Mouse (Mus musculus) thymus, postnatal 0 days (tissue): ENCODE data around the gene Elmo1. TPM values are rescaled to one million over a fixed set of nuclear protein-coding genes. Genes with fewer than 3 reads are reported as not detected.

Source experiments
- DNase-seq: peaks from one replicate; pipeline ENCODE4 v3.0.0-alpha.2; 2015; ENCODE audit warnings: low spot score
- polyA plus RNA-seq: library from polyadenylated mRNA; unstranded; fragments of >200 nt; fragmentation: Nextera tagmentation; extraction: Ambion mirVana; gene quantifications from 2 replicates; pipeline ENCODE4 v1.2.1, GENCODE M21; 2015

Gene Elmo1
- polyA plus RNA-seq, 1 experiment from 2014 or later: 32.3 TPM

DNA sequence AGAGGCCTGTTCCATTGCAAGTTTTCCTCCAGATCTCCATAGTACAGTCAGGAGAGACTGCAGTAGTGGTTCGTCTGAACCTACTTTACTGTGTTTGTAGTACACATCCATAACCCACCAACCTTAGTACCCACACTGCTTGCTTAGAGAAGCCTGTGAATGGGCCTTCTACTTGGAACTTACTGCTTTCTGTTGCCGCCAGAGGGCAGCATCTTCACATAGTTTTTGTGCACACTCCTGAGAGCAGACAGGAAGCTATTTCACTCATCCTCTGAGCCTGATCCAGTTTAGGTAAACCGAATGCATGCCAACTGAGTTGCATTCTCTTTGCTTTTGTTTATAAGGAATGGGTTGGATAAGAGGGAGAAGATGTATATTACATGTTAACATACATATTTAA, 221.2 kb downstream of the Elmo1 start:
- peak; percentile 86 for DNase-seq

DNA sequence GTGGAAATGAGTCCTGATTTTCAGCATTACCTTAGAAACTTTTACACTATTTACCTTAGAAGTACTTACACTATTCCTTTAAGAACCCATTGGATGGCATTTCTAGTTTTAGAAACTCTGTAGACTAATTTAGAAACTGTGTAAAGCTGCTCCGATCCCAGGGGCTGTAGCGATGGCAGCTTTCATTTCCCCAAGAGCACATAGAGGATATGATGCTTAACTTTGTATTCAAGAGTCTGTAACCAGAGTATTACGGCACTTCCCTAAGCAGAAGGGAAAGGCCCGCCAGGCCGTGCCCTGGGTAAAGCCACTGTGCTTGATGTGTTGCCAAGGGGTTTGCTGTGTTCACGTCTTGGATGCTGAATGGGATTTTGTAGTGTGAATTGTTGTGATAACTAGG, 222.9 kb downstream of the Elmo1 start:
- DNase-seq: no peak

DNA sequence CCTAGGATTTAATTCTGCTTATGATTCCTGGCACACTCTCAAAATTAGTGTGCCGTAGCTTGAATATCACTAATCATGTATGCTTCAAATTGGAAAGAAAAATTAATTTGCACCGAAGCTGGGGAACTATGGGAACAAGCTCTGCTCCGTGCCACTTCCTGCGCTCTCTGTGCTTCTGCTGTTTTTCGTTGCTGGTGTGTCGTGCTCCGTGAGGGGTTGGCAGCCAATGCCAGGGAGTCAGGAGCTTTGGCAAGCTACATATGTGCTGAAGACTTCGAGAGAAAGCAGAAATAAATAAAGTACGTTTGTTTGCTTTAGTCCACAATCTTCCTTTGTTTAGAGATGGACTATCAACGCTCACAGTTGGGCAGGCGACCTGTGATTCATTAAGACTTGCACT, 225.7 kb downstream of the Elmo1 start:
- no peak for DNase-seq

DNA sequence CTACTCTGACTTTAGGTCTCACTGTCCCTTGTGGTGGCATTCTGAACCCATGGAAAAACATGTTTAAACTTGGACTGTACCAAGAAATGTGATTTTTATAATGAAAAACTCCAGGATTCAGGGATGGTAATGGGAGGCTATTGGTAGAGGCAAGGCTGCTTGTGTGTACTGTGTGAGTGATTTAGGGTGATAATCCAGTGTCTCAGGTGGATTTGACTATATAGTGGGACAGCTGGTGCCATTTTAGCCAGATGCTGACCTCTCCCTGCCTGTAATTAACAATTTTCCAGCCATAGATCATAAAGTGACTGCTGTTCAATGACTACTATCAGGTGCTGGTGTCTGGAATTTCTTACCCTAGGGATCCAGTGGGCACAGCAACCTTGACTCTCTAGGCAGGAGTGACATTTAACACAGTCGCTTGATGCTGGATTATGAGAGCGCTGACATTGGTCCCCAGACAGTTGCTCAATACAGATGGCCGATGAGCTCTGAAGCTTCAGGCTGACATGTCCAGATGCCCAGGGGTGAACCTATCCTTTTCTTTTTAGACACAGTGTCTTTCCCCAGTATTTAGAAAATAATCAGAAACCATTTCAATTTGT, 228.3 kb downstream of the Elmo1 start:
- DNase-seq: no peak

DNA sequence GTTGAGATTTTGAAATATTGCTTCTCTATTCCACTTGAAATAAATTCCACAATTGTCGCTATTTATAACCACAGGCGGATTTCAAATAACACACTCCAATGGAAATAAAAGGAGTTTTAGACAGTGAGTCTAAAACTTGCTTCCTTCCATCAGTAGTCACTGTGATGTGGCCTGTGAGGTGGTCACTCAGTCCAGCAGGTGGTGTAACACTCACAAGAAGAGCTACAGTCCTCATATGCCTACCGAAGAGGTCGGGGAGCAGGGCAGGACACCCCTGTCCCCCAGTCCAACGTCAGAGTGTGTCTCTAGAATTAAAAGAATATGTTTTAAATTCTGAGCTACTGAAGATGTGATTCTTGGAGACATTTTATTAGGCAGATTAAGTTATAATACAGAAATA, 229.8 kb downstream of the Elmo1 start:
- DNase-seq: no peak

DNA sequence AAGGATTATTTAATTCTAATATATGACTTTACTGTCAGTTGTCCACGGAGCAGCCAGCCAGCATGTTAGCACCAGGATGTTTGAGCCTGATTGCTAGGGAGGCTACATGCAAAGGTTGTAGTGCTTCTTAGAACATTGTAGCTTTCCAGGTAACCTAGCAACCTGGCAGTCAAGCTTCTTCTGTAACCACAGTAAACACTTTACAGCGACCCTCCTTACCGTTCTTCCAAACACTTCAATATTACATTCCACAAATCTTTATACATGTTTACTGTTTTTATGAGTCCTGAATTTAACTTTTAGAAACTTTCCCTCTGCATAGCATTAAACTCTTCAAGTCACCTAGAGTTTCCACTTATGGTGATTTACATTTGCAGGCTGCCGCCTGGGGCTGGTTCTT, 233.1 kb downstream of the Elmo1 start:
- DNase-seq: no peak

DNA sequence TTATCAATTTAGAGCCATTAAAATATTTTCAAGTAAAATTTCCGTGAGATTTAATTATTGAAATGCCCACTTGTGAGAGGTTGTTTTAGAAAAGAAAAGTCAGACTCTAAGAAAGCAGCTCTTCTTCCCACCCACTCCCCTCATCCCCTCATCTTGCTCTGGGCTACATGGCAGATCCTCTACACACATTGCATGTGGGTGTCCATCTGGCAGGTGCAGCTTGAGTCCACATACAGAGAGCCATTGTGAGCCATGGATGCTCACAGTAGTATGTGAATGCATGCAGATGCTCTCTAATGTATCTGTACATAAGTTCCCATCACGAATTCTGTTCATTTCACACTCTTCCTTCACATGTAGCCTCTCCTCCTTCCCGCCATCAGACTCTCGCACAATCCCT, 236.7 kb downstream of the Elmo1 start:
- no peak for DNase-seq

DNA sequence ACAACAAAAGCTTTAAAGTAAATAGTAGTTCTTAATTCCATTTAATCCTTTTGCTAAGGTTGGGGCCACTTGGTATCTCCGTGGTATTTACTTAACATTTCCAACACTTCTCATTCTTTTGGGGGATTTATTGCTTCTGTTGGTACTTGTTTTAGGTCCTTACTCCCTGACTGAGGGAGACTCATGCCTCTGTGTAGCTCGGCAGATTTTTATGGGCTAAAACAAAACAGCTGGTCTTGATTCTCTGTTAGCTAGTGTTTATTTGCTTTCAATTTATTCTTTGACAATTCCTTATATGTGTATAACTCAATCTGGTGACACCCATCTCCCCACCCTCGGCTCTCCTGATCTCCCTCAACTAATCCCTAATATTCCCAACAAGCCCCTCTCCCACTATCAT, 237.6 kb downstream of the Elmo1 start:
- no peak for DNase-seq

DNA sequence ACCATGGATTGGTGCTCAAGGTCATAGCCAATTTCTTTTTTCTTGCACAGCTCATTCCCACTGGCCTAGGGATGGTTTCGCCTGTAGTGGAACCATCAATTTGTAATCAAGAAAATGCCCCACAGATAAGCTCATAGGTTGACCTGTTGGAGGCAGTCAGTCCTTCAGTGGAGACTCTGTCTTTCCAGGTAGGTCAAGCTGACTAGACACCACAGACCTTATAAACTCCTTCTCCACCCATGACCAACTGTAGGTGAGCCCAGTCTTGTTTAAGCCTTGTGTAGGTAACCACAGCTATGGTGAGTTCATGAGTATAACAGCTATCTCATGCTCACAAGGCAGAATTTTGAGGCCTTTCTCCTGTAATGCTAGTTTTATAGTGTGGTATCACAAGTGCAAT, 238.3 kb downstream of the Elmo1 start:
- no peak for DNase-seq

DNA sequence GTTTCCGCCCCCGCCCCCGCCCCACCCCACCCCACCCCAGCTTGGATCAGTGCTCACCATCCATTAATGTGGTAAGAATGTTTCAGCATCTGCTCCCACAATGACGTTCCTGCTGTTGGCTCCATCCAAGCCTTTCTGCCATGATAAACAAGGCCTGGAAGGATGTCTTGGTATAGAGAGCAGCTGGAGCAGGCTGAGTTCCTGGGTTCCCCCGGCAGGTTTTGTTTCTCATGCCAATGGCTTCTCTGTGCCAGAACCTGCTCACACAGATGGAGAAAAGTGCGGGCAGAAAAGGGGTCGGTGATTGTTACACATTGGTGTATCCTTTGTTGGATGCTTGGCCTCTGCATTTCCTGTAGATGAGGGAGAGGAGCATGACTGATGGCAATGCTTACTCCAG, 240.6 kb downstream of the Elmo1 start:
- DNase-seq: peak; percentile 36

DNA sequence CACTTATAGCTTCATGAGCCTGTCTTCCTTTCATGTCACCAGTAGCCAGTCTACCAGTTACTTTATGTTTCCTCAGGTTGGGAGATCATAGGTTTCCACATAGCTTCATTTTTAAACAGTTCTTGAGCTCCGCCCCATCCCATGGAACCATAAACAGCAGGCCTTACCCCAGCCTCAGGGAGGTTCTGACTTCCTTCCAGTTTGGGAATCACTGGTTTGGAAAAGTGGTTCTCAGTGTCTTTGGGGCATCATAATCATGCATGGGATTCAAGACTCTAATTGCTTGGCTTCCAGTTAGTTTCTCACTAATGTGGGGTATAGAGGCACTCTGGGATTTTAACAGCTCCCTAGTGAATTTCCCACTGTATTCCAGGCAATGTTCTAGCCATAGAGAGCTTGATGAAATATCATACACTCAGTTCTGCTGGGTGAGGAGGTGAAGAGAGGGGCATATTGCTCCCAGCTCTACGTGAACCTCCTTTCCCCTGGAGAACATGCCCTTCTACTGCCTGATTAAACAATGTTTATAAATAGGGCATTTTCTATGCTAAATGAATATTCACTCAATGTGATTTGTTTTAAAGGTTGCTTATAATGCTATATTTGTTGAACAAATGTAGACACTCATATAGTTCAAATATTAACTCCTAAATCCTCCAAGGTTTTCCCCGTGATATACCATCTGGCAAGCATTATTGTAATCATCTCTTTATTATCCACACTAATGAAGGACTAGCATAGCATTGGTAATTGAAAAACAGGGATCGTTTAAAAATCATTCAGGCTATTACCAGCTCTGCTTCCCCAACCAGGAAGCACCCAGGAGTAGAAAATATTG, 244.9 kb downstream of the Elmo1 start:
- no peak for DNase-seq

DNA sequence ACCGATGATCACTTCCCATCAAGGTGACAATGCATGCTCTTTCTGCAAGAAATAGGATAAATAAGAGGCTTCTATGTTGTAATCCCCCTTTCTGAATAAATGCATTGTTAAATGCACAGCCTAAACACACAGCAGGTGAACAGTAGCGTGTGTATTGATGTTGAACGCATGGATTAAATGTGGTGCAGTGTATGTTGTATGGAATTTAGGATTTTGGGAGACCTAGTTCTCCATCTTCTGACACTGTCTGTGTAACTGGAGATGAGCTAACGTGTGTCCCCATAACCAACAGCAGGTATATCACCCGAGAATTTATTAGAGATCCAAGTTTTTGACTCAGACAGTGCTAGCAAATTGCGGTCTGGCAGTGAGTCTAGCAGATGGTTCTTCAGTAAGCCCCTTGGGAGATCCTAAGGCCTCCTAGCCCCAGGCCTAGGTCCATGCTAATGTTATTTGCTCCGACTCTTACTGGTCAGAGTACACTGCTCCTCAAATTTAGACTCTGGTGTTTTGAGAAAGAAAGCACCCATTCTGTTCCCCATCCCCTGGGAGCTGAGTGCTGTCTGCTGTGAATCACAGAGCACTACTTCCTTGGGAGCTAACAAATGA, 245.6 kb downstream of the Elmo1 start:
- no peak for DNase-seq

DNA sequence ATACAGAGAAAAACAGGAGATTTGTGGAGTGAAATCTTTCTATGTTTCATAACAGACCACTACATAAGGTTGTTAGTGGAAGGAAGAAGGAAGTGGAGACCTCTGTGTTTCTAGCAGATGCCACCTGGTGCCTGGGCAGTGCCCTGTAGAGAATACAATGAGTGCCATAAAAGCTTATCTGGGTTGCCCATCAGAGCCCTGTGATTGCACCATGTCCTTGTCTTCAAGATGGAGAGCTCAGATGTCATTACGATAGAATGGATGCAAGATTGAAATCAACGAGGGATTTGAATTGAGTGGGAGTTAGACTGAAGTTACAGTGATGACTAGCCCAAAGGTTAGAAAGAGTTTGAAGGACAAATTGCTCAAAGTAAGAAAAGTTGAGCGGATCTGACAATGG, 252.5 kb downstream of the Elmo1 start:
- DNase-seq: no peak

DNA sequence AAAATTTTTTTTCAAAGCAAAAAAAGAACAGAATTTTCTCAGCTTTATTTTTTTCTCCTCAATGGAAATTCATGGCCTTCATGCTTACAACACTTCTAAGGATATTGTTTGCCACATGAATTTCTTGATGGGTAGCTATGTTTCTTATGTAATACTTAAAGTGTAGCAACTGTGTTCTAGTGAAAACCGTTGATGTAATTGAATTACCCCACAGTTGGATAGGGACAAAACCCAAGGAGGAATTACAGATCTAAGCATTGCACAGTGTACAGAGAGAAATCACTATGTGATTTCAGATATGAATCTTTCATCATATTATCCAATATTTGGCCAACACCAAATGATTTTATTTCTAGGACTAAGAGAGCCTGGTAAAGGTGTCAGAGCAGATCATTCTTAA, 259.4 kb downstream of the Elmo1 start:
- no peak for DNase-seq

DNA sequence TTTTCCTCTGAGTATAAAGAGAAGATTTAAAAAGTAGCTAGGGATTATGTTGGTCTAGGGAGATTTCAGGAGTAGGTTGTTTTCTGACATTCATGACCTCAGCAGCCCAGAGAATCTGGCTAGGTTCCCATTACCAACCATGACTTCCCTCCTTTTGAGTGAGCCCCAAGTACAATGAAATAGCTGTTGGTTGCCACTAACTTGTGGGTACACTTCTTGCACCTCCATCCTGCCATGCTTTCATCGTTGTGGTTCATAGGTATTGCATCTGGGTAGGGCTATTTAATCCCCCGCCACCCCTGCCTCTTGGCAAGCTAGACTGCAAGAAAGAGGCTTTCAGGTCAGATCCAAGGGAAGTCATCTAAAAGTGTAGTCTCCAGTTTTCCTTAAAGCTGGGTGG, 262.2 kb downstream of the Elmo1 start:
- no peak for DNase-seq

DNA sequence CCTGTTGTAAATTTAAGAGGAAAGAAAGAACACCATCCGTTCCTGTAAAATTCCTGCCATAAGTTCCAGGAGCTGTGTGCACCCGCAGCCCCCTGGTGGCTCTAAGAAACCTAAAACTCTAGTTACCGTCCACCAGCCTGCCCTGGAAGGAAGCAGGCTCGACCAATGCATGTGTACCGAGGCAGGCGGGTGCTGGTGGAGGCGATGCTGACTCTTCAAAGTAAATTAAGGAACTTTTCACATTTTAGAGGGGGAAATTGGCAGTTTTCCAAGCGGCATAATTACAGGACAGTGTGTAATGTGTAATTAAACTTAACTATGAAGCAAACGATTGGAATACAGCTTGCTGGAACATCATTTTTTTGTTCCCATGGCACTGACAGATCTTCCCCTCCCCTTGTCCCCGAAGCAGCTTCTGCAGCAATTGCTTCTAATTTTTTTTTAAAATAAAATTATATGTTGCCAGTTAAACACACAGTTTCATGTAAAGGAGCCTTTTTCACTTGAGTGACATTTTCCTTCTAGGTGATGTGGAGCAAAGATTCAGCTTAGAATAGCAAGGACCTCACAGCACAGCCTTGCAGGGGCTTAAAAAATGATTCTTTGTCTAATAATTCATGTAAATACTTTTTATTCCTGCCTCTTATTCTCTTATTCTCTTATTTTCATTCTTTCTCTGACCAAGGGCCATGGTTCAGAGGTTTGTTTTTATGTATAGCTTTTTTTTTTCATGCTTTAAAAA, 263.6 kb downstream of the Elmo1 start:
- DNase-seq: no peak

DNA sequence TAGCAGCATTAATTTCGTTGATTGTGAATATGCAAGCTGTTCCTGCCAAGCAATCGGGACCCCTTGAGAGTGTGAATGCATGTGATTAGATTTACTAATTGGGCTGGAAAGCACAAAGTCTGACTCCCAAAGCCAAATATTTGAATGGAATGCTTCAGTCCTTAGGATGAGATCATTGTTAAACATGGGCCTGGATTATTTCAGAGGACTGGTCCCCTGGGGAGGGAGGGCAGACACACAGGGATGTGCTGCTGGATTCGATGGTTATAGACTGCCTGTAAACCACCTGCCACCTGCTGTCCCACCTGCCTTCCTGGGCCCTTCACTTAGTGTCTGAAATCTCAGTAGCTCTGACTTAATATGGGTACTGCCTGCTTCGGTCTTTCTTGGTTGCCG, 264.2 kb downstream of the Elmo1 start:
- no peak for DNase-seq

DNA sequence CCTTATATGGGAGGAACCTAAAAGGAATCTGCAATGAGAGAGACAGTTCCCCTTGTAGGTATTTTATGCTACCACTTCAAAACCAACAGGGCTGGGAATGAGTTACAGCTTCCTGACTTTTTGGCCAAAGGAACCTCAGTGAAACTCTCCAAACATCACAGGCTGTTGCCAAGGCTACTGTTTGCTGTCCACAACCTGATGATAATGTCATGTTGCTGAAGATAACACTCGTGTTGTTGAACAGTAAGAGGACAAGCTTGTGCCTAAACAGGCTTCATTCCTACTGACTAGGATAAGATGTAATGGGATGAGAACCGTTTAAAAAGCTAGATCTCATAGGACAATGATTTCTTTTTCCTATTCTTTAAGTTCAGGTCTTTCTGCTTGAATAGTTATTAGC, 272.1 kb downstream of the Elmo1 start:
- no peak for DNase-seq

DNA sequence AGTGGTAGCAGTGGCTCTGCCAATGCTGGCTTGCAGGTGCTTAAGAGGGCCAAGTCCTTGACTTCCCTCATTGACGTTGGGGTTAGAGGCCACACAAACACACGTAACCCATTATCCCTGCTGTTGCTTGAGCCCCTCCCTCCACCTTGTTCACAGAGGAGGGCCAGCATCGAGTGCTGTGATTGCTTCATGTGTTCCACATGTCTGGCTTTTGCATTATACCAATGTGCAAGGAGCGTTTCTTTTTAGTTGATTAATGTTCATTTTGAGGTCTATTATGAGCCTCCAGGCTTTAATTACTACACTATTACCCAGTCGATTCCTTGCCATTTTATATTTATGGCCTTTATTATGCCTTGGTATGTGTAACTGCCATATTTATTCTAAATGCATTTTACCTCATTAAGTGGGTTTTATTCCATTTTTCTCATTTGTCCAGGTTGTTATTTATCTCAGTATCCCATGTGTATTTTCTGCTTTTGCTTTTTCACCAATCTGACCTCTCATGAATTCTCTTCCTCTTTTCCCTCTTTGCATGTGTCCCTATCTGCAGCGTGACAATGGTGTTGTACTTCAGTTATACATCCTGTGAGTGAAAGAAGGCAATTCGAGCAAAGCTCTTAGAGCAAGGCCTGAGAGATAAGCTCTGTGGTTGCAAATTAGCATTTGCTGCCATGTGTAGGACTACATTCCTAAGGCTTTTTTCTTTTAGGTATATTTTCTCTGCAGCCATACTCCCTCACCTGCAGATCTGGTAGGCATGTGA, 275.6 kb downstream of the Elmo1 start:
- DNase-seq: no peak

DNA sequence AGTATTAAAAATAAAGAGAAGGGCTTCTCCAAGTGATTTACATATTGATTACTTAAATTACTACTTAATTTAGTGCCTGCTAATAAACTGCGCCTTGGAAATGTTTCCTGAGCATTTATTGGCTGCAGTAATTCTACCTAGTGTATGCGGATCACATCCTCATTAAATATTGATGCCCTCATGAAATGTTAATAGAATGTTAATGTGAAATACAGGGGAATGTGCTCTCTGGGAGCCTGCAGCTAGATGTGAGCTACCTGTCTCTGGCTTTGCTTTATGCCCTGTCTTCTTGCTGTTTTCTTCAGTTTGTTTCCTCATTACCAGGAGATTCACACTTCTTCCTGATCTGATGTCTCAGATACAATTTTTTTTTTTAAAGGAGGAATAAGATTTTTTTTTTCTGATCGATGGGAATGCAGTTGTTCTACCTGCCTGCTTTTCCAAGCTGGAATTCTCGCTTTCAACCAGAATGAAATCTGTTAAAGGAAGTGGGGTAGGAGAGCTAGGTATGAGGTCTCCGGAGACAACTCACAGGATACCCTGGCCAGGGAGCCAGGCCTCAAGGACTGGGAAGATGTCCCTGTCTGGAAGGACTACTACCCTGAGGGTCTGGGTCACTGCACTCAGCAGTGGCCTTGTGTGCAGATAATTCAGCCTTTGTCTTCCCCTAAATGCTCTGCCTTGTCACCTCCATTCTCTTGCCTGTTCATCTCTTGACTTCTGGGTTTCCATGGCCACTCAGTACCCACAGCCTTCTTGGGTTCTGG, 279.8 kb downstream of the Elmo1 start:
- no peak for DNase-seq

DNA sequence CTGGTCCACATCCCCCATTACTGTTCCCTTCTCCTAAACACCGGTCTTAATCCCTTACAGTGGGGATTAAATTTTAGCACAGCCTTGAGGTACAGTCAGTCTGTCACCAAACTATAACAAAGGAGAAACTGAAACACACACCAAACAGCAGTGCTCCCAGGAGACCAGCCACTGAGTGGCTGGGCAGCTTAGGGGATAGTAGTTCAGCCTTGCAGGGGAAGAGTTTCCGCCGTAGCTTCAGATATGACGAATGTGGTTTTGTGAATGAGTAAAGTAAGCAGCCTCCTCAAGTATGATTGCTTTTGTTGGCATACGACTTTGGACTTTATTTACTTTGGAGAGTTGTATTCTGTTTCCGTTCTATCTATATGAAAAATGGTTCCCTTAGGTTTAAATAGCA, 281.1 kb downstream of the Elmo1 start:
- DNase-seq: no peak
